Mouse (Mus musculus) lung, adult 10 weeks (tissue): ENCODE results near the gene Meis2. TPM values are rescaled to one million over a fixed set of nuclear protein-coding genes. Genes with fewer than 3 reads are reported as not detected.

ENCODE experiments used
- polyA plus RNA-seq: library from polyadenylated mRNA; stranded (reverse); fragments of 350-450 nt; fragmentation: Illumina TruSeq; extraction: RNeasy Lipid Tissue Mini Kit (QIAGEN cat#74804); gene quantifications from one replicate; pipeline ENCODE4 v1.2.3, GENCODE M21; 2014; ENCODE audit warnings: low read depth, low replicate concordance; ENCODE audit not compliant: insufficient read depth

The Meis2 gene
- 8.9 TPM for polyA plus RNA-seq

DNA sequence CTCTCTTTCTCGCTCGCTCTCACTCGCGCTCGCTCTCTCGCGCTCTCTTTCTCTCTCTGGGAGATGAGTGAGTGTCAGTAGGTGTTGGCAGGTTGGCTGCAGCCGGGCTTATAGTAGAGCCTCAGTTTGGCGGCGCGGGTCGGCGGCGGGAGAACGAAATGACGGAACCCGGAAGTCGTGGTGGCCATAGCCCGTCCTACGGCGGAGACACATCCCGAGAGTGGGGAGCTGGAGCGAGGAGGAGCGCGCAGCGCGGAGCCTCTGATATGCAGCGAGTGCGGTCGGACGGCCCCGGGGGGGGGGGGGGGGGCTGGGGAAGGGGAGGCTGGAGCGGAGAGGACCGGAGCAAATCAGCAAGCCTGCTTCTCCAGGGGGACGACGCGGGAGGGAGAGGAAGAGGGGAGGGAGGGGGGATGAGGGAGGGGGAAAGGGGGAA lies at the start of gene Meis2:
Gene Meis2, minus strand, starts transcription at position 270 of the 436 bp plus-strand sequence.

